Mouse (Mus musculus): Measurements from ENCODE around the gene Psmd3. TPM values are rescaled to one million over a fixed set of nuclear protein-coding genes. Genes with fewer than 3 reads are reported as not detected.

Psmd3 gene
- polyA plus RNA-seq, 1 experiment from 2014 or later = 224 TPM

GRCm38 (mm10) chr11:98688009-98688408 is 5.7 kb downstream of the Psmd3 start:
- DNase-seq (ENCODE audit: low spot score) = no peak

- DNase-seq (ENCODE audit: low spot score) = peak; percentile 81
Measured at GRCm38 (mm10) chr11:98693201-98693600, 10.8 kb downstream of the Psmd3 start.

- DNase-seq (ENCODE audit: low spot score) = no peak
Measured at GRCm38 (mm10) chr11:98693746-98694145, 11.4 kb downstream of the Psmd3 start.

DNA sequence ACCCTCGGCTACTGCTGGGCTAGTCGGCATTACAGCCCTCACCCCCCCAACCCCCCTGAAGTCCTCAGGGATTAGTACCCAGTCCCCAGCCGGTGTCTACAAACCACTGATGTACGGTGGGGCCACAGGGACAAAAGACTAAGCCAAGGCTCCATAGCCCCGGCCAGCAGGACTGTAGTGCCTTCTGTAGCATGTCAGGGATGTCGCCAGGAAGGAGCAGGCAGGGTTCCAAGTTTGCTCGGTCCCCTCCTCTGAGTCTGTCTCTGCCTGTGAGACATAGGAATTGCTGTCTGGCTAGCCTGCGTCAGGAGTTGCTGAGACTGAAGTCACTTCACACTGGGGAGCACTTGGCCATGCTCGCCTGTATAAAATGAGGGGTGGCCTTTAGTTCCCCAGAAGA is 11.9 kb downstream of the Psmd3 start:
- DNase-seq (ENCODE audit: low spot score) = no peak

- DNase-seq (ENCODE audit: low spot score) = no peak
Measured at GRCm38 (mm10) chr11:98695408-98695807, 13.1 kb downstream of the Psmd3 start.

DNA sequence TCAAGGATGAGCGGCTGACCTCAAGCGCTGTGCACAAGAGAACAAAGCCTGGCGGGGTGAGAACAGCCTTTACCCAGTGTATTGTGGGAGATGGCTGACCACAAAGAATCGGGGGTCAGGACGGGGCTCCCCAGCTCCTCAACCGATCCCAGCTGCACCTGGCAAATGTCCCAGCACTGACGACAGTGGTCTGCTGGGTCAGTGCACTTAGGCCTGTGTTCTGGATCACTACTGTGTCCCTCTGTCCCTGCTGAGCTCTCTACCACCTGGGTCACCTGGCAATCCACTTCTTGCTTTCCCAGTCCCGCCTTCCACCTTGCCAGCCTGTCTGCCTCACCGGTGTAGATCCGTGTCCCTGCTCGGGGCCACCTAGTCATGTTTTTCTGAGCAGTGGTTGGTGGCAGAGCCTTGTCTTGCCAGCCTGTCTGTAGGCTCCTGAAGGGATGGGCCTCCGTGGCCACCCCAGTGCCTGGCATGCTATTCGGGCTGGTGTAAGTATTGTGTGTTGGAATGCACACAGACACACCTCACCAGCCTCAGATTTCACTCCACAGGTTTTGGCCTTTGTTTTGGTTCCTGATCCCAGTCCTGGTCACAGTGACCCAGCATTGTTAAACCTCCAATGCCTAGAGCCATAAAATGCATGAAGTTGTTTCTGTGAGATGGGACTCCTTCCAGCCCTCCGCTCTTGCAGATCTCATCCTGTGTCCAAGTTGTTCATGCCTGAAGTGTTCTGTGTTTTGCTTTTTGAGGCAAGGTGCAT is 14.3 kb downstream of the Psmd3 start:
- no peak for DNase-seq (ENCODE audit: low spot score)

- no peak for DNase-seq (ENCODE audit: low spot score)
Measured at GRCm38 (mm10) chr11:98697225-98697624, 14.9 kb downstream of the Psmd3 start.

- no peak for DNase-seq (ENCODE audit: low spot score)
Measured at GRCm38 (mm10) chr11:98698849-98699640, 16.7 kb downstream of the Psmd3 start.

- DNase-seq (ENCODE audit: low spot score) = peak; percentile 75
Measured at GRCm38 (mm10) chr11:98699911-98700310, 17.6 kb downstream of the Psmd3 start.

DNA sequence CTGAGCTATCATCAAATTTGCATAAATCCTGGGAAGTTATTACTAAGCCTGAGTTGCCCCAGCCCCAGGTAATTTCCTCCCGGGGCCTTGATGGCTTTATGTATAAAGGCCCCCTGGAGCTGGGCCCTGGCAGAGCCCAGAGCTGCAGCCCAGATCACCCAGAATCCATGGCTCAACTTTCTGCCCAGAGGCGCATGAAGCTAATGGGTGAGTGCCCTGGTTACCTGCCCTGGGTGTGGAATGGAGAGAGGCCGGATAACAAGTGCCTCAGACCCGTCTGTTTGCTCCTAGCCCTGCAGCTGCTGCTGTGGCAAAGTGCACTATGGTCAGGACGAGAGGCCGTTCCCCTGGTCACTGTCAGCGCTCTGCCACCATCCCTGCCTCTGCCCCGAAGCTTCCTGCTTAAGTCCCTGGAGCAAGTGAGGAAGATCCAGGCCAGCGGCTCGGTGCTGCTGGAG is 18.9 kb downstream of the Psmd3 start, which contains the start of gene Csf3:
Gene Csf3 (plus strand): TSS at position 51 of the 458 bp plus-strand sequence.
- DNase-seq (ENCODE audit: low spot score) = no peak

GRCm38 (mm10) chr11:98702323-98702722 is 20.0 kb downstream of the Psmd3 start:
- no peak for DNase-seq (ENCODE audit: low spot score)

GRCm38 (mm10) chr11:98705021-98705420 is 22.7 kb downstream of the Psmd3 start:
- no peak for DNase-seq (ENCODE audit: low spot score)

DNA sequence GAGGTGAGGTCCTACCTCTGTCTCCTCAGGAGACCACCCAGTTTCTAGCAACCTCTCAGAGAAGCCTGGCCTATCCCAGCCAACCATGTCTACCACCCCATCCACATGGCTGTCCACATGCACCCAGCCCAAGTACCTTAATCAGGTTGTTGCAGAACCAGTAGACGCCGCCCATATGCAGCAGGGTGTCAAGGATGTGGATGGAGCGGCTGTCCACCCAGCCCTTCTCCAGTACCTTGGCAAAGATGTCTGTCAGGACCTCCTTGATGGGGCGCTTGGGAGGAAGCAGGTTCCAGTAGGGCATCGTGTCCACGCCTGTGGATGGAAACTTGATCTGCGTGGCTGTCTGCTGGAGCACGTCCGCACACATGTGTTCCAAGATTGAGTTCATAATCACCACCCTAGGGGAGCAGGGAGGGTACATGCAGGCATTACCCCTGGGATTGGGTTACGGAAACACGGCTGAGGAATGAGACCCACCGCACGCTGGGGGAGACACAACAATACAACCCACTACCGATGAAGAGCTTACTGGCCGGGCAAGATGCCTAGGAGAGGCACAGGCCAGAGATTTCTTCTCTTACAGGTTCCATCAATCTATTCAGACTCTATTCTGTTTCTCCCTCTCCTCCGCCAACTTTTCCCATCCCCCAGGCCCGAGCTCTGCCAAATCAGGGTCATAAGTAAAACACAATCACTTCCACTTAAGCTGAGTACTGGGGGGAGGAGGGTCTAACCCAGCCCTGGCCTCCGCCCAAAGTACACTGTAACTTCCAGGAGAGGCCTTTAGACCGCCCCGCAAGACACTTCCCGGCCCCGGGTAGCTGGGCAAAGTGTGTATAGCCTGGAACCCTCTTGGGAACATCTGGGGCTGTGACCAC is 25.3 kb downstream of the Psmd3 start:
- DNase-seq (ENCODE audit: low spot score) = no peak

GRCm38 (mm10) chr11:98708282-98708956 is 26.1 kb downstream of the Psmd3 start:
- no peak for DNase-seq (ENCODE audit: low spot score)

GRCm38 (mm10) chr11:98709001-98709741 is 26.8 kb downstream of the Psmd3 start:
- no peak for DNase-seq (ENCODE audit: low spot score)

DNA sequence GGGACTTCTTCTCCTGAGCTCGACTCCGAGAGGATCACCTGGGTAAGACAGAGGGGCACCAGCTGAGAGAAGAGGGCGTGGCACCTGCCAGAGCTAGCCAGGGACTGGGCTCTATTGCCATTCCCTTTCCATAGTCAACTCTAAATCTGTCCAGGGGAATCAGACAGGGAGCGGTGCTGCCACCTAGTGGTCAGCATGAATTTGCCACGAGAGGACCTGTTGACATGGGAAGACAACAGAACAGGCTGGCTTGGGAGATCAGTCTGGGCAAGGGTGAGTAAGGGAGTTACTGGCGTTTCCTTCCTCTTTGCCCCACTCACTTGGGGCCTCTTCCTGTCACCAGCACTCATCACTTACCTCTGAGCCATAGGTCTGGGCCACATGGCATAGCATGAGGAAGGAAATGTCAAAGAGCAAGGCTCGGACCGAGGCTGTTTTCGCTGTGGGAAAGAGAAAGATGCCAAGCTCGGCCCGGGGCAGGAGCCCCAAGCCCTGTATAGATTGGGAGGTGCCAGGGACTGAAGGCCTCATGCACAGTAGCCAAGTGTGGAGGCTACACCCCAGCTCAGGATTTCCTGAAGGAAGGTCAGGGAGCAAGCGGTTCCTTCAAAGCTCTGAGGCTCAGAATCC is 28.2 kb downstream of the Psmd3 start:
- DNase-seq (ENCODE audit: low spot score) = peak; percentile 77

DNA sequence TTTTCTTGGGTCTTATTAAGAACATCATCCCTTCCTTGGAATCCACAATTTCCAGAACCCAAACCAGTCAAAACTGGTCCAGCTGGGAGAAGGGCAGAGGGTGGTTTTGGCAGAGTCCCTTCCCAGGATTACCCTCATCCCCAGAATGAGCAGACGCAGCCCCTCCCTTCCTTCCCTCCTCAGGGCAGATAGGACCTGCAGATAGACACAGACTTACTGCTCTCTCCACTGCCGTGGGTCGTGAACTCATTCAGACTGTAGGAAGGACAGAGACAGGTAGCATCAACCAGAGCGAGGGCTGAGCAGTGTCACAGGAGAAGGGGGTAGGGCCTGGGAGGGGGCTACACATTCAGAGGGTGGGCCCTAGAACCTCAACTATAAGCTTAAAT is 28.7 kb downstream of the Psmd3 start:
- DNase-seq (ENCODE audit: low spot score) = no peak

GRCm38 (mm10) chr11:98712009-98712408 is 29.7 kb downstream of the Psmd3 start:
- DNase-seq (ENCODE audit: low spot score) = peak; percentile 61

GRCm38 (mm10) chr11:98713703-98714102 is 31.3 kb downstream of the Psmd3 start:
- DNase-seq (ENCODE audit: low spot score) = peak; percentile 25

DNA sequence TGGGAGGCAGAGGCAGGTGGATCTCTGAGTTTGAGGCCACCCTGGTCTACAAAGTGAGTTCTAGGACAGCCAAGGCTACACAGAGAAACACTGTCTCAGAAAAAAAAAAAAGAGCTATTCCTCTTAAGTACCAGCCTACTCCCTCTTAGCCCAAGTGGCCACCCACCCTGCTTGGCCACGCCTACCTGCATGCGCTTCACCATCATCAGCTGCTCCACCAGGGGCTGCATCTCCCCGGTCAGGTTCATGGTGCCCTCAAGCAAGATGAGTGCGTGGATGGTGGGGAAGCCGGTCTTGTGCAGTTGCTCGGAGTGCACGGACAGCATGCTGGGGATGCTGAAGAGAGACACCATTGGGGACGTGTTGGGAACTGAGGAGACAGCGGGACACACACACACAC is 33.6 kb downstream of the Psmd3 start:
- DNase-seq (ENCODE audit: low spot score) = no peak
